Mouse (Mus musculus) lung, postnatal 0 days (tissue): ENCODE results near the gene Cdc42bpb.
A peak's percentile ranks its signal among the peaks of the same experiment; 100 is the strongest.

Experiments
- CTCF ChIP-seq: IDR thresholded peaks from 2 replicates; pipeline ENCODE4 v1.5.1; 2016; ENCODE audit warnings: antibody characterized with exemption, mild to moderate bottlenecking
- EP300 ChIP-seq: IDR thresholded peaks from 2 replicates; pipeline ENCODE4 v1.6.1; 2016; ENCODE audit warnings: antibody characterized with exemption, mild to moderate bottlenecking, control low read depth

GRCm38 (mm10) chr12:111413300-111413699 is 35.8 kb upstream of the Cdc42bpb start:
- TF ChIP-seq CTCF (peak; percentile 99), EP300 (no peak)
